Mouse (Mus musculus) lung, adult 10 weeks (tissue): Measurements from ENCODE around the gene Gh. TPM values are rescaled to one million over a fixed set of nuclear protein-coding genes. Genes with fewer than 3 reads are reported as not detected.

ENCODE experiments used
- polyA plus RNA-seq: library from polyadenylated mRNA; stranded (reverse); fragments of 350-450 nt; fragmentation: Illumina TruSeq; extraction: RNeasy Lipid Tissue Mini Kit (QIAGEN cat#74804); gene quantifications from one replicate; pipeline ENCODE4 v1.2.3, GENCODE M21; 2014; ENCODE audit warnings: low read depth, low replicate concordance; ENCODE audit not compliant: insufficient read depth

Gh gene
- not detected for polyA plus RNA-seq

DNA sequence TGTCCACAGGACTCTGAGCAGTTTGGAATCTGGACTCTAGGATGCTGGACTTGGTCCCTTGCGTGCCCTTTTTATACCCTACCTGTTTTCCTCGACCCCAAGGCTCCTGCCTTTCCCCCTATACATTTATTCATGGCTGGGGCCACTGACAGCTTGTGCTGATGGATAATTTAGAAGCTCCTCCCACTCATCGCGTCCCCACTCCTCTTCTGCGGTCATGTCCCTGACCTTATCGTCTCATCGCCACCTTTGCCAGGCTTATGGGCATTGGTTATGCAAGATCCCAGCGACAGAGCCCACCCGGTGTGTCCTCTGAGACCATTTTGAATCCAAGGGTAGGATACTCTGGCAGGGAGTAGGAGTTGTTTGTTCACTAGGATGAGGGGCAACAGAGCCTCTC is at the start of gene Gh:
Gene Gh, minus strand, starts transcription at position 101 of the 400 bp plus-strand sequence.

DNA sequence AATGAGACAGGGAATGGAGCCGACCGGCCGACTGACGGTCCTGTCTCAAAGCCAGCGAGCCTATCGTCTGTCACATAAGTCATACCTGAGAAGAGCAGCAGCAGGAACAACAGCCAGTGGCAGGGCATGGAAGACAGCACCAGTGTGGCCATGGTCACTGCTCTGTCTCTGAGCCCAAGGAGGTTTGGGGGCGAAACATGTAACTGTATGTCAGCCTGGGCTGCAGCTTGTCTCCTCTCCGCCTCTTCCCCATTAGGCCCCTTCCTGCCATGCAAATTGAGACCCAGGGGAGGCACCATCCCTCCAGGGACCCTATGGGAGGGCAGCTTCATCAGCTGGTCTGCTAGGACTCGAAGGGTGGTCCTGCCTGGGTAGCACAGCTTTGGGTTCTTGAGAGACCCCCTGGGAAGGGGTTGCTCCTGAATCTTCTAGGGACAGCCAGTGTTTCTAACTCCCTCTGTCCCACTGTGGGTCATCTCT is 12.7 kb upstream of the Gh start, which contains the start of gene Cd79b:
Gene Cd79b, minus strand, starts transcription at position 430 of the 480 bp plus-strand sequence.

GRCm38 (mm10) chr11:106276454-106276853 is 25.2 kb downstream of the Gh start, which contains the start of gene Tcam1:
Gene Tcam1 (plus strand): TSS chr11:106276672.

GRCm38 (mm10) chr11:106272644-106273310 is 28.9 kb downstream of the Gh start, which contains the start of gene Smarcd2:
Gene Smarcd2 (minus strand): TSS chr11:106272972.

DNA sequence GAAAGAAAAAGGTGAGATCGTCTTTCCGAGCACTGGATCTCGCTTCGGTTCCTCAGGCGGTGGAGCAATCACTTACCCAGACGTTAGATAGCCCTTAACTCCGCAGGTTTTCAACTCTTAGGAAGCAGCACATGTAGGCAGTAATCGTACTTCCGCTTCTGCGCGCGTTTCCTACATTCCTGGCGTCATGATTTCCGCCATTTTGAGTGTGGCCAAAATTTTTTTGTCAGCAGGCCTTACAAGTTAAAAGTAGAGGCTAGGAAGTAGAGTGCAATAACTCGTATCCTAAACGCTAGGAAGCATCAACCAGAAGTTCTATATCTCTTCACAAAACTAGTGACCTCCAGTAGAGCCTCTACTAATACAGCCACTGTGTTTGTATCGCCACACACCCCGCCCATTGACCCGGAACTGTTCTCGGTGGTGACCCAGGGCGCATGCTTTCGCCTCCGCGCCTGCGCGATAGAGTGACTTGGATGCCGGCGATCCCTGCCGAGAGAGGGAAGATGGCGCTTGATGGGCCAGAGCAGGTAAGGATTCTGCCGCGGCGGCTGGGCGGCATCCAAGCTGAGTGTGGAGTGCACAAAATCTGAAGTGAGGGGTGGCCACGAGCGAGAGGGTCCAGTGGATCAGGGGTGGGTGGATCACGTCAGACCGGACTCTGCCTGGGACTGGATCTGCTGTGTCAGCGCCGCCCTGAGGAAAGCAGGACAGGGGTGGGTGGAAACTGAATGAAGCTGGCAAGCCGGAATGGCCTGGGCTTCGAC is 45.8 kb downstream of the Gh start, which contains the start of the genes Ftsj3 and Psmc5:
Gene Ftsj3, minus strand, starts transcription at position 395 of the 767 bp plus-strand sequence.
Gene Psmc5, plus strand, starts transcription at position 470 of the 767 bp plus-strand sequence.

Other genes starting within 250 kb of the Gh start
- gene Taco1, start 235.8 kb downstream of the Gh start, polyA plus RNA-seq, result 8.3 TPM
- 22.5 TPM for gene Map3k3, start 217.3 kb downstream of the Gh start, polyA plus RNA-seq
- gene Gm10840, start 141.0 kb downstream of the Gh start, polyA plus RNA-seq, result not detected
- gene Limd2, start 141.0 kb downstream of the Gh start, polyA plus RNA-seq, result 113 TPM
- 9.7 TPM for gene Strada, start 99.7 kb downstream of the Gh start, polyA plus RNA-seq
- 52.1 TPM for gene Ccdc47, start 85.5 kb downstream of the Gh start, polyA plus RNA-seq
- gene Ddx42, start 84.9 kb downstream of the Gh start, polyA plus RNA-seq, result 21.1 TPM
- 13.7 TPM for gene Ftsj3, start 45.8 kb downstream of the Gh start, polyA plus RNA-seq
- 111 TPM for gene Psmc5, start 45.7 kb downstream of the Gh start, polyA plus RNA-seq
- 48.5 TPM for gene Smarcd2, start 28.9 kb downstream of the Gh start, polyA plus RNA-seq
- gene Tcam1, start 25.2 kb downstream of the Gh start, polyA plus RNA-seq, result not detected
- gene Cd79b, start 12.9 kb upstream of the Gh start, polyA plus RNA-seq, result 91.6 TPM
- gene Scn4a, start 51.4 kb upstream of the Gh start, polyA plus RNA-seq, result 0.27 TPM
- gene Prr29, start 63.6 kb upstream of the Gh start, polyA plus RNA-seq, result 13.2 TPM
- gene Icam2, start 86.2 kb upstream of the Gh start, polyA plus RNA-seq, result 223 TPM
- 6.6 TPM for gene Ern1, start 186.0 kb upstream of the Gh start, polyA plus RNA-seq